Mouse (Mus musculus): ENCODE results near the gene Reln.

DNA sequence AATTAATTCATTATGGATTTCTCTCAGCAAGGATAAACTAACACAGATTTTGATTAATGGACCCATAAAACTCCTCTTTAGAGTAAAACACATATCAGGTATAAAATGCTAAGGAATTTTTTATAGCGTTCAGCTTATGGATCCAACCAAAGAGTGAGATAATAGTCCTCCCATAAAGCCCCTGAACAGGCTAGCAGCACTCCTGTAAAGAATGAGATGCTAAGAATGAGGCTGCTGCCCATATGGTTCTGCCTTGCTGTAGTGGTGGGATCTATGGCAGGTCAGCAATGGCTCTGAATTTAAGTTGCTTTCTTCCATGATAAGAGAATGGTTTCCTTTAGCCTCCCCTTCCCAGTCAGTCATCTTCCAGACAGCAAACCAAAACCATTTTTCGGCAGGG is 147.6 kb downstream of the Reln start:
- TF ChIP-seq CTCF (IDR thresholded peaks at IDR 0.05; ENCODE audit: insufficient read depth, low read depth, low read length) (no peak), POLR2A (IDR thresholded peaks at IDR 0.05; ENCODE audit: insufficient read depth, low read depth, low read length) (no peak)
